Comparison of ENCODE assay signal across 21 mouse cellular contexts in genomic region chr5:58394277-58394676, GRCm38 (mm10).
DNase-seq lines count a peak whose midpoint lies in the region; ATAC-seq and TF ChIP-seq lines count a peak whose summit lies in the region.
"Had no signal": no experiment of that assay in that cellular context is flagged by ENCODE, and none has a peak within 500 bp of the region (broad histone marks: within the 10 kb centered on the region; RNA-seq: fewer than 3 reads in every experiment).

No protein-coding gene starts in this region.

- no peak for TF ChIP-seq EP300 in lung, postnatal 0 days (IDR thresholded peaks at IDR 0.05)

- H3K4me3 ChIP-seq in limb, embryonic 14.5 days (replicated peaks; ENCODE audit: low read length) = no peak overlapping the region
- H3K4me3 ChIP-seq in limb, embryonic 10.5 days = no peak overlapping the region
- H3K4me3 ChIP-seq in lung, embryonic 15.5 days = no peak overlapping the region
- no peak overlapping the region for H3K4me3 ChIP-seq in lung, adult 2 months (replicated peaks; ENCODE audit: extremely low read depth, low read depth, low read length)
- H3K4me3 ChIP-seq in lung, postnatal 0 days (ENCODE audit: low read depth, low read length) = no peak overlapping the region
- H3K4me3 ChIP-seq: embryonic facial prominence, embryonic 13.5 days; forebrain, embryonic 13.5 days; forebrain, embryonic 15.5 days had no signal

- no peak overlapping the region for H3K9ac ChIP-seq in limb, embryonic 14.5 days (ENCODE audit: low read depth, low read length, severe bottlenecking)
- H3K9ac ChIP-seq in lung, embryonic 15.5 days = no peak overlapping the region
- no peak overlapping the region for H3K9ac ChIP-seq in lung, postnatal 0 days (replicated peaks; ENCODE audit: low read depth)
- H3K9ac ChIP-seq: embryonic facial prominence, embryonic 13.5 days; forebrain, embryonic 13.5 days; forebrain, embryonic 15.5 days; forebrain, postnatal 0 days had no signal

- H3K4me2 ChIP-seq in limb, embryonic 14.5 days (replicated peaks; ENCODE audit: low read depth, low read length, severe bottlenecking) = no peak overlapping the region
- no peak overlapping the region for H3K4me2 ChIP-seq in lung, embryonic 15.5 days
- H3K4me2 ChIP-seq in lung, postnatal 0 days (replicated peaks; ENCODE audit: low read depth, low read length) = no peak overlapping the region
- H3K4me2 ChIP-seq: embryonic facial prominence, embryonic 13.5 days; forebrain, embryonic 13.5 days; forebrain, embryonic 15.5 days had no signal

- no peak for TF ChIP-seq POLR2A in limb, embryonic 14.5 days (IDR thresholded peaks at IDR 0.05; ENCODE audit: borderline replicate concordance, extremely low read depth, insufficient read depth, insufficient read length)
- TF ChIP-seq POLR2A in lung, adult 2 months (IDR thresholded peaks at IDR 0.05; ENCODE audit: borderline replicate concordance, extremely low read depth, low read depth, low read length) = no peak

- TF ChIP-seq CTCF in lung, adult 2 months (IDR thresholded peaks at IDR 0.05; ENCODE audit: insufficient read depth, low read length) = no peak
- TF ChIP-seq CTCF in lung, postnatal 0 days (IDR thresholded peaks at IDR 0.05) = no peak

- peak; percentile 17 for DNase-seq in limb, embryonic 14.5 days (ENCODE audit: low spot score)
- no peak for DNase-seq in limb, embryonic 10.5 days (ENCODE audit: low spot score)
- no peak for DNase-seq in lung, adult 2 months
- peak; percentile 14 for DNase-seq in lung, postnatal 0 days (ENCODE audit: low spot score)
- DNase-seq in lung, postnatal 36 days = no peak
- no peak for DNase-seq in gastrocnemius, adult 8-10 months (ENCODE audit: low spot score in 2 of 2)
- DNase-seq: adrenal gland, adult 8-10 months; adrenal gland, postnatal 14 days; adrenal gland, postnatal 36 days; cerebellum, adult 11-12 months; cerebellum, adult 2 months; cerebellum, adult 9-10 months; cerebellum, postnatal 10 days; cerebellum, postnatal 25 days; forebrain, postnatal 0 days had no signal

- no peaks in the 10 kb centered on the region for H3K36me3 ChIP-seq in limb, embryonic 14.5 days (ENCODE audit: control insufficient read depth, insufficient read depth, low read length)
- H3K36me3 ChIP-seq in limb, embryonic 10.5 days = no peaks in the 10 kb centered on the region
- H3K36me3 ChIP-seq in lung, embryonic 15.5 days = no peaks in the 10 kb centered on the region
- no peaks in the 10 kb centered on the region for H3K36me3 ChIP-seq in lung, postnatal 0 days (ENCODE audit: insufficient read depth, low read length)
- H3K36me3 ChIP-seq: embryonic facial prominence, embryonic 13.5 days; forebrain, embryonic 15.5 days had no signal

- H3K27me3 ChIP-seq in limb, embryonic 14.5 days (ENCODE audit: control insufficient read depth, insufficient read depth, low read length) = no peaks in the 10 kb centered on the region
- no peaks in the 10 kb centered on the region for H3K27me3 ChIP-seq in limb, embryonic 10.5 days (ENCODE audit: low read depth, poor library complexity, severe bottlenecking)
- H3K27me3 ChIP-seq in lung, embryonic 15.5 days = no peaks in the 10 kb centered on the region
- no peaks in the 10 kb centered on the region for H3K27me3 ChIP-seq in lung, postnatal 0 days (replicated peaks; ENCODE audit: insufficient read depth, low read length)
- H3K27me3 ChIP-seq: embryonic facial prominence, embryonic 13.5 days; forebrain, embryonic 13.5 days; forebrain, embryonic 15.5 days had no signal

- ATAC-seq in limb, embryonic 14.5 days (ENCODE audit: low FRiP score, low read depth) = no peak
- ATAC-seq in lung, embryonic 15.5 days (ENCODE audit: borderline replicate concordance, extremely low read depth, low FRiP score, low TSS enrichment) = peak; percentile 75; the same call in 1 of the 2 replicates
- ATAC-seq in lung, postnatal 0 days = no peak
- ATAC-seq: activated CD4-positive, CD25-positive, alpha-beta regulatory T cell, adult 4 months; forebrain, embryonic 13.5 days; forebrain, embryonic 15.5 days; forebrain, postnatal 0 days; Patski had no signal

- H3K9me3 ChIP-seq in limb, embryonic 14.5 days (ENCODE audit: control insufficient read depth, low read length) = no peaks in the 10 kb centered on the region
- H3K9me3 ChIP-seq in limb, embryonic 10.5 days (replicated peaks) = no peaks in the 10 kb centered on the region
- no peaks in the 10 kb centered on the region for H3K9me3 ChIP-seq in lung, embryonic 15.5 days
- no peaks in the 10 kb centered on the region for H3K9me3 ChIP-seq in lung, postnatal 0 days (ENCODE audit: low read length)
- H3K9me3 ChIP-seq: embryonic facial prominence, embryonic 13.5 days; forebrain, embryonic 13.5 days; forebrain, embryonic 15.5 days had no signal

- 89% methylated on average over 1 of the region's 1 CpGs for WGBS in limb, embryonic 14.5 days
- WGBS in limb, embryonic 10.5 days = 96% methylated on average over 1 of the region's 1 CpGs
- 50% methylated on average over 1 of the region's 1 CpGs for WGBS in lung, embryonic 15.5 days
- 60% methylated on average over 1 of the region's 1 CpGs for WGBS in lung, adult 2 months
- 51% methylated on average over 1 of the region's 1 CpGs for WGBS in lung, postnatal 0 days

- no peaks in the 10 kb centered on the region for H3K4me1 ChIP-seq in limb, embryonic 14.5 days (ENCODE audit: control insufficient read depth, insufficient read depth, low read length)
- no peaks in the 10 kb centered on the region for H3K4me1 ChIP-seq in limb, embryonic 10.5 days
- H3K4me1 ChIP-seq in lung, embryonic 15.5 days = no peaks in the 10 kb centered on the region
- no peaks in the 10 kb centered on the region for H3K4me1 ChIP-seq in lung, adult 2 months (ENCODE audit: control insufficient read depth, insufficient read depth, low read length)
- H3K4me1 ChIP-seq in lung, postnatal 0 days (ENCODE audit: insufficient read depth, low read depth, low read length) = no peaks in the 10 kb centered on the region
- H3K4me1 ChIP-seq: embryonic facial prominence, embryonic 13.5 days; forebrain, embryonic 13.5 days; forebrain, embryonic 15.5 days had no signal

- no peak overlapping the region for H3K27ac ChIP-seq in limb, embryonic 14.5 days (replicated peaks; ENCODE audit: low read depth, low read length)
- no peak overlapping the region for H3K27ac ChIP-seq in limb, embryonic 10.5 days
- H3K27ac ChIP-seq in lung, embryonic 15.5 days = no peak overlapping the region
- no peak overlapping the region for H3K27ac ChIP-seq in lung, postnatal 0 days (ENCODE audit: low read length)
- H3K27ac ChIP-seq: embryonic facial prominence, embryonic 13.5 days; forebrain, embryonic 13.5 days; forebrain, embryonic 15.5 days had no signal

Comparison
In these comparisons a context has a peak if more than half of its experiments do, and no peak if none do; other contexts are left out.
1. DNase-seq: peak in limb, embryonic 14.5 days (single experiment) and lung, postnatal 0 days (single experiment); none in limb, embryonic 10.5 days (single experiment), lung, adult 2 months (single experiment), lung, postnatal 36 days (single experiment) and gastrocnemius, adult 8-10 months (0 of 2).